Mouse (Mus musculus) gastrocnemius, adult 8-10 months (tissue): Measurements from ENCODE around the gene Ctnna3. TPM values are rescaled to one million over a fixed set of nuclear protein-coding genes. Genes with fewer than 3 reads are reported as not detected.
"Not testable (repeated sequence)": the region's sequence is repeated elsewhere in the genome, so short reads cannot be mapped to it uniquely, and the experiment has no call there.

Experiments
- DNase-seq, 2 experiments: peaks; one replicate each; pipeline ENCODE4 v3.0.0; 2022; ENCODE audit warnings: low spot score in 2 of 2
- total RNA-seq, 4 experiments: library from RNA; stranded (reverse); gene quantifications; 2 replicates each; pipeline ENCODE4 v1.2.4; 2022

Ctnna3 gene
- 10 to 100 TPM; 21.3 to 31.5 (median 25.8) TPM for total RNA-seq

GRCm38 (mm10) chr10:63429785-63430305 is at the start of gene Ctnna3:
TSS of gene Ctnna3 (plus strand) at chr10:63430098.
- DNase-seq, result peak; percentile 77 to 87

GRCm38 (mm10) chr10:63381498-63382280 is 48.2 kb upstream of the Ctnna3 start, which contains the start of gene Sirt1:
TSS of gene Sirt1 (minus strand) at chr10:63381704.
- DNase-seq, result no peak

GRCm38 (mm10) chr10:63382372-63383279 is 47.3 kb upstream of the Ctnna3 start, which contains the start of gene Dnajc12:
TSS of gene Dnajc12 (plus strand) at chr10:63382443.
- peak; percentile 49 to 67 for DNase-seq

GRCm38 (mm10) chr10:63385897-63386296 is 44.0 kb upstream of the Ctnna3 start:
- not testable (repeated sequence) for DNase-seq

- DNase-seq, result peak; percentile 59 to 68
Observed at GRCm38 (mm10) chr10:63386444-63386843, 43.5 kb upstream of the Ctnna3 start.

GRCm38 (mm10) chr10:63386991-63387390 is 42.9 kb upstream of the Ctnna3 start:
- no peak for DNase-seq

- no peak for DNase-seq
Observed at GRCm38 (mm10) chr10:63388948-63389347, 41.0 kb upstream of the Ctnna3 start.

- no peak for DNase-seq
Observed at GRCm38 (mm10) chr10:63396963-63397362, 32.9 kb upstream of the Ctnna3 start.

GRCm38 (mm10) chr10:63402731-63403504 is 27.0 kb upstream of the Ctnna3 start:
- DNase-seq, result no peak

GRCm38 (mm10) chr10:63403636-63404035 is 26.3 kb upstream of the Ctnna3 start:
- no peak for DNase-seq

- no peak for DNase-seq
Observed at GRCm38 (mm10) chr10:63410162-63410956, 19.5 kb upstream of the Ctnna3 start.

GRCm38 (mm10) chr10:63411674-63412073 is 18.2 kb upstream of the Ctnna3 start:
- not testable (repeated sequence) for DNase-seq

GRCm38 (mm10) chr10:63412756-63413155 is 17.1 kb upstream of the Ctnna3 start:
- no peak for DNase-seq

- DNase-seq, result no peak
Observed at GRCm38 (mm10) chr10:63415287-63415686, 14.6 kb upstream of the Ctnna3 start.

GRCm38 (mm10) chr10:63415850-63416249 is 14.0 kb upstream of the Ctnna3 start:
- DNase-seq, result no peak

GRCm38 (mm10) chr10:63417061-63417460 is 12.8 kb upstream of the Ctnna3 start:
- no peak for DNase-seq

- peak; percentile 27 to 42 for DNase-seq
Observed at GRCm38 (mm10) chr10:63421739-63422735, 7.9 kb upstream of the Ctnna3 start, which contains the start of gene Gm7075. TSS of gene Gm7075 (minus strand) at chr10:63421789.

GRCm38 (mm10) chr10:63422736-63422992 is 7.2 kb upstream of the Ctnna3 start:
- no peak for DNase-seq
